ENCODE assay signal across 10 mouse cellular contexts in the genomic region with DNA sequence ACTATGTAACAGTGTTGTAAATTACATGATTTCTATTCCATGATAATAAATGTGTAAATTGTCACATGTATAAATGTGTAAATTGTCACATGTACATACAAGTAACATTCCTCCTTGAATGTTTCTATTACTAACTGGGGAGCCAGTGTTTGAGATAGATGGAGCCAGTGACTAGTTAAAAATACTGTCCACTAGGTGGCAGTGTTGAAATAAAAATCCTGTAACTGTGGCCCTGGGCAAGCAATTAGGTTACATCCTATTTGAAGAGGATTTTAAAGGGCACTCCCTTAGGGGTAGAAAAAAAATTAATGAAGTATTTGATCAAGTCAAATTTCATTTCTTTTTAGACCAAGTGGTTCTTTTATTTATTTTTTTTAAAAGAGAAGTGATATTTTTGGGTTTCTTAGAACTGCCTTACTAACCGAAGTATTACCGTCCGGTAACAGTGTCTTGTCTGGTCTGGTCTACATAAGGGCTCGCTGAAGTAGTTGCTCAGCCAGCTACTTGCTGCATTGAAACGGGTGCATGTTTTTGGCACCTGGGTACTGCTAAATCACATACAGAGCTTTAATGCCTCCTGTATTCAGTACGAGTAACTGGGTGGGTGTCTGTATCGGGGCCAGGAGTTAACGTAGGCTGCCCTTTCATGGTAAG. TPM values are rescaled to one million over a fixed set of nuclear protein-coding genes. Genes with fewer than 3 reads are reported as not detected.
DNase-seq lines count a peak whose midpoint lies in the region; ATAC-seq and TF ChIP-seq lines count a peak whose summit lies in the region.
"Had no signal": no experiment of that assay in that cellular context is flagged by ENCODE, and none has a peak within 500 bp of the region (broad histone marks: within the 10 kb centered on the region; RNA-seq: fewer than 3 reads in every experiment).

No protein-coding gene starts in this region.

- WGBS in embryonic facial prominence, embryonic 11.5 days = 91% methylated on average over 8 of the region's 8 CpGs
- 91% methylated on average over 8 of the region's 8 CpGs for WGBS in embryonic facial prominence, embryonic 10.5 days
- 91% methylated on average over 8 of the region's 8 CpGs for WGBS in lung, embryonic 16.5 days
- WGBS in lung, adult 2 months = 89% methylated on average over 8 of the region's 8 CpGs
- WGBS in embryonic facial prominence, embryonic 14.5 days = 91% methylated on average over 8 of the region's 8 CpGs
- 88% methylated on average over 8 of the region's 8 CpGs for WGBS in heart, embryonic 10.5 days

- no peak for TF ChIP-seq POLR2A in lung, adult 2 months (IDR thresholded peaks at IDR 0.05; ENCODE audit: borderline replicate concordance, extremely low read depth, low read depth, low read length)

- ATAC-seq in embryonic facial prominence, embryonic 11.5 days (replicated peaks; ENCODE audit: insufficient number of reproducible peaks, low FRiP score, low TSS enrichment, low read depth) = no peak
- 0 out of 2 replicates have a peak, but pooled peaks have one; percentile 43 for ATAC-seq in lung, embryonic 16.5 days (ENCODE audit: low read depth)
- peak; percentile 70 for ATAC-seq in embryonic facial prominence, embryonic 14.5 days (ENCODE audit: low read depth)

- no peaks in the 10 kb centered on the region for H3K9me3 ChIP-seq in embryonic facial prominence, embryonic 11.5 days (replicated peaks; ENCODE audit: control insufficient read depth, low read length)
- no peaks in the 10 kb centered on the region for H3K9me3 ChIP-seq in embryonic facial prominence, embryonic 10.5 days
- no peaks in the 10 kb centered on the region for H3K9me3 ChIP-seq in lung, embryonic 16.5 days (ENCODE audit: control insufficient read depth, low read length)
- no peaks in the 10 kb centered on the region for H3K9me3 ChIP-seq in embryonic facial prominence, embryonic 14.5 days (ENCODE audit: control insufficient read depth, low read length)
- no peaks in the 10 kb centered on the region for H3K9me3 ChIP-seq in heart, embryonic 10.5 days
- H3K9me3 ChIP-seq: midbrain, embryonic 12.5 days had no signal

- DNase-seq in embryonic facial prominence, embryonic 11.5 days (ENCODE audit: low spot score) = peak; percentile 79
- DNase-seq in embryonic facial prominence, embryonic 10.5 days (ENCODE audit: low spot score) = no peak
- DNase-seq in lung, adult 2 months = no peak
- DNase-seq in embryonic facial prominence, embryonic 14.5 days (ENCODE audit: low spot score) = peak; percentile 77
- DNase-seq in lung, postnatal 25 days (ENCODE audit: low spot score) = peak; percentile 53
- DNase-seq in right cerebral cortex, adult 18-20 months = no peak
- DNase-seq in heart, embryonic 10.5 days (ENCODE audit: low spot score) = no peak

- no peaks in the 10 kb centered on the region for H3K36me3 ChIP-seq in embryonic facial prominence, embryonic 11.5 days (replicated peaks; ENCODE audit: control insufficient read depth, insufficient read depth, low read depth, low read length)
- H3K36me3 ChIP-seq in embryonic facial prominence, embryonic 10.5 days (replicated peaks) = peaks cover 11% of the 10 kb centered on the region
- no peaks in the 10 kb centered on the region for H3K36me3 ChIP-seq in lung, embryonic 16.5 days (ENCODE audit: control insufficient read depth, insufficient read depth, low read length)
- H3K36me3 ChIP-seq in embryonic facial prominence, embryonic 14.5 days (ENCODE audit: control insufficient read depth, insufficient read depth, low read length) = 0 out of 2 replicates have a peak, but pooled peaks cover 8% of the 10 kb centered on the region
- peaks cover 17% of the 10 kb centered on the region for H3K36me3 ChIP-seq in heart, embryonic 10.5 days
- H3K36me3 ChIP-seq: G1E had no signal

- H3K4me3 ChIP-seq in embryonic facial prominence, embryonic 11.5 days (ENCODE audit: low read depth, low read length) = no peak overlapping the region
- H3K4me3 ChIP-seq in embryonic facial prominence, embryonic 10.5 days = no peak overlapping the region
- H3K4me3 ChIP-seq in lung, embryonic 16.5 days (ENCODE audit: low read length) = no peak overlapping the region
- H3K4me3 ChIP-seq in lung, adult 2 months (replicated peaks; ENCODE audit: extremely low read depth, low read depth, low read length) = no peak overlapping the region
- no peak overlapping the region for H3K4me3 ChIP-seq in embryonic facial prominence, embryonic 14.5 days (ENCODE audit: low read depth, low read length)
- no peak overlapping the region for H3K4me3 ChIP-seq in heart, embryonic 10.5 days
- H3K4me3 ChIP-seq: midbrain, embryonic 12.5 days had no signal

- H3K4me2 ChIP-seq in embryonic facial prominence, embryonic 11.5 days (ENCODE audit: low read depth, low read length) = no peak overlapping the region
- H3K4me2 ChIP-seq in lung, embryonic 16.5 days (ENCODE audit: low read depth, low read length) = no peak overlapping the region
- H3K4me2 ChIP-seq in embryonic facial prominence, embryonic 14.5 days (ENCODE audit: low read depth, low read length) = no peak overlapping the region
- H3K4me2 ChIP-seq: midbrain, embryonic 12.5 days had no signal

- H3K27me3 ChIP-seq in embryonic facial prominence, embryonic 11.5 days (ENCODE audit: control insufficient read depth, insufficient read depth, low read length) = no peaks in the 10 kb centered on the region
- H3K27me3 ChIP-seq in embryonic facial prominence, embryonic 10.5 days (replicated peaks; ENCODE audit: low read depth, poor library complexity, severe bottlenecking) = no peaks in the 10 kb centered on the region
- no peaks in the 10 kb centered on the region for H3K27me3 ChIP-seq in lung, embryonic 16.5 days (ENCODE audit: control insufficient read depth, insufficient read depth, low read depth, low read length)
- H3K27me3 ChIP-seq in embryonic facial prominence, embryonic 14.5 days (replicated peaks; ENCODE audit: control insufficient read depth, insufficient read depth, low read length) = no peaks in the 10 kb centered on the region
- H3K27me3 ChIP-seq in heart, embryonic 10.5 days (ENCODE audit: insufficient read depth, poor library complexity, severe bottlenecking) = no peaks in the 10 kb centered on the region
- H3K27me3 ChIP-seq: midbrain, embryonic 12.5 days had no signal

- TF ChIP-seq CTCF in lung, adult 2 months (IDR thresholded peaks at IDR 0.05; ENCODE audit: insufficient read depth, low read length) = no peak

- no peak overlapping the region for H3K9ac ChIP-seq in embryonic facial prominence, embryonic 11.5 days (replicated peaks; ENCODE audit: low read length)
- H3K9ac ChIP-seq in lung, embryonic 16.5 days (ENCODE audit: low read length) = no peak overlapping the region
- H3K9ac ChIP-seq in embryonic facial prominence, embryonic 14.5 days (ENCODE audit: low read depth, low read length) = no peak overlapping the region
- H3K9ac ChIP-seq: midbrain, embryonic 12.5 days had no signal

- H3K4me1 ChIP-seq in embryonic facial prominence, embryonic 11.5 days (ENCODE audit: control insufficient read depth, insufficient read depth, low read length) = no peaks in the 10 kb centered on the region
- H3K4me1 ChIP-seq in embryonic facial prominence, embryonic 10.5 days = no peaks in the 10 kb centered on the region
- H3K4me1 ChIP-seq in lung, embryonic 16.5 days (replicated peaks; ENCODE audit: control insufficient read depth, insufficient read depth, low read length) = no peaks in the 10 kb centered on the region
- H3K4me1 ChIP-seq in lung, adult 2 months (ENCODE audit: control insufficient read depth, insufficient read depth, low read length) = no peaks in the 10 kb centered on the region
- H3K4me1 ChIP-seq in embryonic facial prominence, embryonic 14.5 days (ENCODE audit: control insufficient read depth, insufficient read depth, low read length) = no peaks in the 10 kb centered on the region
- H3K4me1 ChIP-seq in heart, embryonic 10.5 days = no peaks in the 10 kb centered on the region
- H3K4me1 ChIP-seq: midbrain, embryonic 12.5 days had no signal

- H3K27ac ChIP-seq in embryonic facial prominence, embryonic 11.5 days (replicated peaks; ENCODE audit: low read depth, low read length) = no peak overlapping the region
- H3K27ac ChIP-seq in embryonic facial prominence, embryonic 10.5 days (replicated peaks) = no peak overlapping the region
- H3K27ac ChIP-seq in lung, embryonic 16.5 days (ENCODE audit: low read length) = no peak overlapping the region
- H3K27ac ChIP-seq in embryonic facial prominence, embryonic 14.5 days (replicated peaks; ENCODE audit: low read depth, low read length) = no peak overlapping the region
- H3K27ac ChIP-seq in heart, embryonic 10.5 days = no peak overlapping the region
- H3K27ac ChIP-seq: midbrain, embryonic 12.5 days had no signal

RNA-seq across cellular contexts. Expression of a gene that starts 41.6 kb away (rescaled TPM):
- 16.6 and 17.7 TPM in 2 replicates for polyA plus RNA-seq in embryonic facial prominence, embryonic 11.5 days (2014; fragmentation: Nextera tagmentation; extraction: Ambion mirVana)
- polyA plus RNA-seq in embryonic facial prominence, embryonic 10.5 days (2016; fragmentation: Nextera tagmentation; extraction: Ambion mirVana) = 12.7 and 15.0 TPM in 2 replicates
- polyA plus RNA-seq in lung, embryonic 16.5 days (2015; fragmentation: Nextera tagmentation; extraction: Ambion mirVana) = 13.5 and 14.7 TPM in 2 replicates
- polyA plus RNA-seq in lung, adult 2 months (2012; rRNA removed) = 3.7 and 4.6 TPM in 2 replicates
- polyA plus RNA-seq in embryonic facial prominence, embryonic 14.5 days (2014; fragmentation: Nextera tagmentation; extraction: Ambion mirVana) = 14.7 and 15.0 TPM in 2 replicates
- polyA plus RNA-seq in heart, embryonic 10.5 days (2016; fragmentation: Nextera tagmentation; extraction: Ambion mirVana) = 10.9 and 11.7 TPM in 2 replicates
- polyA plus RNA-seq: G1E had no signal

Comparison
In these comparisons a context has a peak if more than half of its experiments do, and no peak if none do; other contexts are left out.
1. DNase-seq: peak in embryonic facial prominence, embryonic 11.5 days (single experiment), embryonic facial prominence, embryonic 14.5 days (single experiment) and lung, postnatal 25 days (single experiment); none in embryonic facial prominence, embryonic 10.5 days (single experiment), lung, adult 2 months (single experiment), right cerebral cortex, adult 18-20 months (single experiment) and heart, embryonic 10.5 days (single experiment).